Mouse (Mus musculus) stomach, postnatal 0 days (tissue): ENCODE results near the gene Dph1. TPM values are rescaled to one million over a fixed set of nuclear protein-coding genes. Genes with fewer than 3 reads are reported as not detected.

Source experiments
- ATAC-seq: fragments of 200-750 bp; cut with Nextera tagmentation; 2 replicates; pipeline ENCODE4 v1.8.0; 2017; ENCODE audit not compliant: low FRiP score, low TSS enrichment
- DNase-seq: peaks from one replicate; pipeline ENCODE4 v3.0.0-alpha.2; 2016; ENCODE audit warnings: low spot score
- H3K27ac ChIP-seq: fragments of 300-500 bp; sonication (generic); replicated peaks from 2 replicates; pipeline ENCODE4 v1.5.1; 2014; ENCODE audit warnings: mild to moderate bottlenecking, control low read depth
- H3K27me3 ChIP-seq: fragments of 300-500 bp; sonication (generic); 2 replicates; pipeline ENCODE4 v1.6.1; 2014; ENCODE audit warnings: low read length; ENCODE audit not compliant: control insufficient read depth, insufficient read depth
- H3K36me3 ChIP-seq: fragments of 300-500 bp; sonication (generic); 2 replicates; pipeline ENCODE4 v1.6.1; 2014; ENCODE audit warnings: low read length, mixed read lengths; ENCODE audit not compliant: control insufficient read depth, insufficient read depth
- H3K4me1 ChIP-seq: fragments of 300-500 bp; sonication (generic); replicated peaks from 2 replicates; pipeline ENCODE4 v1.6.1; 2014; ENCODE audit warnings: antibody characterized with exemption; ENCODE audit not compliant: control insufficient read depth, insufficient read depth
- H3K4me2 ChIP-seq: fragments of 300-500 bp; sonication (generic); replicated peaks from 2 replicates; pipeline ENCODE4 v1.6.1; 2014; ENCODE audit warnings: low read depth, mild to moderate bottlenecking, control low read depth, moderate library complexity
- H3K4me3 ChIP-seq: fragments of 300-500 bp; sonication (generic); 2 replicates; pipeline ENCODE4 v1.5.1; 2014; ENCODE audit warnings: low read depth, low read length, control low read depth
- H3K9ac ChIP-seq: fragments of 300-500 bp; sonication (generic); 2 replicates; pipeline ENCODE4 v1.6.1; 2014; ENCODE audit warnings: mild to moderate bottlenecking, low read length, control low read depth, mixed read lengths
- H3K9me3 ChIP-seq: fragments of 300-500 bp; sonication (generic); 2 replicates; pipeline ENCODE4 v1.6.1; 2016; ENCODE audit warnings: low read length; ENCODE audit not compliant: control insufficient read depth
- CTCF ChIP-seq: IDR thresholded peaks from 2 replicates; pipeline ENCODE4 v1.5.1; 2016; ENCODE audit warnings: antibody characterized with exemption, low read depth, mild to moderate bottlenecking, moderate library complexity
- EP300 ChIP-seq: optimal IDR thresholded peaks from 2 replicates; pipeline ENCODE3; 2016; ENCODE audit warnings: antibody characterized with exemption
- WGBS: fragments of 180-500 bp; shearing (Covaris S2); extraction: QIAGEN DNeasy Blood & Tissue Kit; methylation state at CpG from one replicate; pipeline ENCODE4 v1.1.7; 2014; 5-methylcytosine and 5-hydroxymethylcytosine counted together
- polyA plus RNA-seq: library from polyadenylated mRNA; unstranded; fragments of >200 nt; fragmentation: Nextera tagmentation; extraction: Ambion mirVana; gene quantifications from 2 replicates; pipeline ENCODE4 v1.2.1, GENCODE M21; 2015

Dph1 gene
- polyA plus RNA-seq, 1 experiment from 2014 or later = 15.2 TPM

DNA sequence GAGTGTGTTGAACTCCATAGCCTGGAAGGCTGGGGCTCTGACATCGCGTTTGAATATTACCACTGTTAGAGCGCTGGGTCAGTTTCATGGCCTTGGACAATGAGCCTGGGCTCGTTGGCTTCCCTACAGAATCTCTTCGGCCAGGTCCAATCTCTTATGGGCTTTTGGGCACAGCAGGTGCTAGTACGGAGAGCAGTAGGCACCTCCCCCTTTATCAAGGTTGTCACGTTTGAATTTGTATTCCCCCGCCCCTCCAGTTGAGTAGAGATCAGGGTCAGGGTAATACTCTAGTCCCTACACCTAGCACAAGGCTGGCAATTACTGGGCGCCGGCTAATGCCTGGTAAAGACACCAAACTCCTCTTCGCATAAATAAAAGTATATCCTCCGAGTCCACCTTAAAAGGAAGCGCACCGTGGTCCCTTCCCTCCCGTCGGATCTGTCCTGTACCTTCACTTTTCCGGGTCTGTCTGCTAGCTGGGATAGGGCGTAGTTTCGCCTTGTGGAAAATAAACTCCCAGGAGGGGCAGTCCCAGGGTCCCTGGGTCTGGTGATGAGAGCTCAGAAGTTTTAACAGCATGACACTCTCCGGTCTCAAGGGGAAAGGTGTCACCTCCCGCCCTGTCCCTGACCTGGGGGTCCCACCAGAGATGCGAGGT is 1.2 kb downstream of the Dph1 start:
- Histone ChIP-seq H3K27me3 (peaks cover 7% of the 10 kb centered on the region; the same call in 1 of the 2 replicates), H3K4me3 (peak overlapping the region; percentile 59), H3K4me2 (peak overlapping the region; percentile 87), H3K9me3 (no peaks in the 10 kb centered on the region), H3K36me3 (no peaks in the 10 kb centered on the region), H3K27ac (peak overlapping the region; percentile 42; the same call in 1 of the 2 replicates), H3K4me1 (peaks cover 7% of the 10 kb centered on the region; the same call in 1 of the 2 replicates), H3K9ac (peak overlapping the region; percentile 56)
- peak; percentile 25 for DNase-seq
- TF ChIP-seq EP300 (no peak), CTCF (no peak)
- ATAC-seq = peak; percentile 17
- under 1% methylated on average over 22 of the region's 22 CpGs for WGBS

DNA sequence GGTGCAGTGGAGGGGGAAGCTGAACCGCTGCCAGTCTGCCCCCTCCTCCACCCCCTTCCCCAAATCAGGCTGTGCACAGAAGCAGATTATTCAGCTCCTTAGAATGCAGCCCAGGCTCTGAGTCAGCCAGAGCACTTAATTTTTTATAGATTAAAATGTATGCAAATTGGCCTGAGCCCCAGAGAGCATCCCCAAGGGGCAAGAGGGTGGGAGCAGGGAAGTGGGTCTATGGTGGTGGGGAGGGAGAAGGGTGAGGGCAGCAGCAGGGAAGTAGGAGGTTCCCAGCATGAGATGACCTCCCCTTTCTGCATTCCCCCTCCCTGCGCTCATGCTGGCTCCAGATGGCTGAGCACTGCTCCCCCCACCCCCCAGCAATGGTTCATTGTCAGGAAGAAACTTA is 6.1 kb downstream of the Dph1 start:
- Histone ChIP-seq H3K4me2 (no peak overlapping the region), H3K9me3 (no peaks in the 10 kb centered on the region), H3K27ac (no peak overlapping the region), H3K4me1 (peaks cover 4% of the 10 kb centered on the region; the same call in 1 of the 2 replicates), H3K36me3 (peaks cover 5% of the 10 kb centered on the region; the same call in 1 of the 2 replicates), H3K9ac (no peak overlapping the region), H3K27me3 (no peaks in the 10 kb centered on the region), H3K4me3 (no peak overlapping the region)
- 73% methylated on average over 2 of the region's 2 CpGs for WGBS
- TF ChIP-seq CTCF = no peak
- no peak for TF ChIP-seq EP300
- DNase-seq = no peak
- no peak for ATAC-seq

DNA sequence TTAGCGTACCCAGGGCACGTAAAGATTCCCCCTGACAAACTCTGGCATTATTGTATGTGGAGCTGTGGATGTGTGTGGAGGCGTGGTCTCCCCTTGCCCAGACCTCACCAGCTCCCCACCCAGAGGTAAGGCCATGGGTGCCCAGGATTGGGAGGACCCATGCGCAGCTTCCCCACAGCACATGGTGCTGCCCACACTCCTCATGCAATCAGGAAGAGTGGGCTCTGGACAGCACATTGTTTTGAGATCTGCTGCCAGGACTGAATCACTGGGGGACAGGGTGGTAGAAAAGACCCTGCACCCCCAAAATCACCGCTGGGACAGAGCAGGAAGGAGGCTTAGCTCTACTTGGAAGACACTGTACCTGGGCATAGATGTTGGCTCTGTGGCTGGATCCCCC is 6.5 kb downstream of the Dph1 start:
- no peak overlapping the region for H3K4me3 ChIP-seq
- H3K9me3 ChIP-seq = no peaks in the 10 kb centered on the region
- H3K4me2 ChIP-seq = no peak overlapping the region
- TF ChIP-seq EP300 = no peak
- TF ChIP-seq CTCF = no peak
- no peak overlapping the region for H3K9ac ChIP-seq
- ATAC-seq = no peak
- no peak for DNase-seq
- peaks cover 2% of the 10 kb centered on the region; the same call in 1 of the 2 replicates for H3K4me1 ChIP-seq
- no peaks in the 10 kb centered on the region for H3K27me3 ChIP-seq
- H3K36me3 ChIP-seq = peaks cover 5% of the 10 kb centered on the region; the same call in 1 of the 2 replicates
- 92% methylated on average over 5 of the region's 5 CpGs for WGBS
- no peak overlapping the region for H3K27ac ChIP-seq

DNA sequence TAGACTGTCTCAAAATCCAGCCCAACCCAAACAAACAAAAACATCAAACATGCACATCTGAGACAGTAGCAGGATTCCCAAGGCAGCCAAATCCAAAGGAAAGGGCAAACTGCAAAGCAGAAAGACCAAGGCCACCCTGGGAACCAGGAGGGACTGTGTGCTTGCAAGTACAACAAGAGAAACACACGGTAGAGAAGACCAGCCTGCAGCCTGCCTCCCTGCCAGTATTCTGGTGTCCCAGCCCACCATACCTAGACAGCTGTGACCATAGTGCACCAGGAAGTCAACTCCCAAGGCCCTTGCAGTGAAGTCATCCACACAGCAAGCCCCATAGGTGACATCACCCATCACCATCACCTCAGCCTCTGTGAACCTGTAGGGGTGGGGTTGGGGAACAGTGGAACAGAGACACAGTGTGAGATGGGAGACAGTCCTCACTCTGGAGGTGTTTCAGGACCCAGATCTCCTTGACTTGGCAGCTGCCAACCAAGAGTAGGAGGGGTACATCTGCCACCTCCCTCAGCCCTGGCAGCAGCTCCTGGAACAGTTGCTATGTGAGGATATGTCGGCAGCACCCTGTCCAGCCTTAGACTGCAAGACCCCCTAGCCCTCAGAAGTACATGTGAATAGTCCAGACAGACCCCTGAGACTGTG is 7.0 kb downstream of the Dph1 start:
- Histone ChIP-seq H3K4me1 (no peaks in the 10 kb centered on the region), H3K36me3 (peaks cover 5% of the 10 kb centered on the region; the same call in 1 of the 2 replicates), H3K27me3 (no peaks in the 10 kb centered on the region), H3K27ac (no peak overlapping the region), H3K9ac (no peak overlapping the region), H3K4me2 (no peak overlapping the region), H3K9me3 (no peaks in the 10 kb centered on the region), H3K4me3 (no peak overlapping the region)
- WGBS = 69% methylated on average over 2 of the region's 2 CpGs
- ATAC-seq (no peak), DNase-seq (no peak)
- TF ChIP-seq EP300 (no peak), CTCF (no peak)

DNA sequence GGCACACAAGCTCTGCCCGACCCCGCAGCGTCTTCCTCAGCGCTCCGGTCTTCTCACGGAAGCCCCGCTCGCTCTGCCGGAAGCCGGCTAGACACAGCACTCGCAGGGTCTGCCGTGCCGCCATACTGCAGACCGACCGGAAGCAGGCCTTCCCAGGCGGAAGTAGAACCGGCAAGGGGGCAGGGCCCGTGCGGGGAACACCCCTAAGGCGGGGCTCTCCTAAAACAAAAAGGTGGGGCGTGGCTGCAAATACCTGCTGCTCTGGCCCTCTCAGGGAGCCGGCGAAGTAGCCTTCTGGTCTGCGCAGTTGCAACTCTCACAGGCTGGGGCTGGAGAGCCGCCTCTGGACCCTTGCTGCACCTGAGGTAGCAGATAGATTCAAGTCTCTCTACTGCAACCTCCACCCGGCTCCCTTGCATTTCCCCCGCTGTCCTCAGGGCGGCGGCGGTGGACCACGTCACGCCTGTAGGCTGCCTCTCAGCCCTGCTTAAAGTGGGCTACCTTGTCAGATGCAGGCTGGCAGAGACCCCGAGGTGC is 12.3 kb downstream of the Dph1 start, which contains the start of gene Ovca2:
TSS of gene Ovca2 (minus strand) at position 164 of the 537 bp plus-strand sequence.
- H3K4me3 ChIP-seq = peak within 1 kb of the TSS; percentile 78
- TF ChIP-seq EP300 = no peak
- TF ChIP-seq CTCF = peak; percentile 92

More for the DNA sequence above, 12.3 kb downstream of the Dph1 start, which contains the start of gene Ovca2:
- Histone ChIP-seq H3K4me2 (peak within 1 kb of the TSS; percentile 91), H3K9me3 (no peaks in the 10 kb centered on the region), H3K4me1 (peaks cover 3% of the 10 kb centered on the region; the same call in 1 of the 2 replicates), H3K27ac (peak within 1 kb of the TSS; percentile 81), H3K36me3 (peaks cover 8% of the 10 kb centered on the region; the same call in 1 of the 2 replicates), H3K27me3 (no peaks in the 10 kb centered on the region), H3K9ac (peak within 1 kb of the TSS; percentile 84)
- DNase-seq (peak; percentile 94), ATAC-seq (peak; percentile 94)
- under 1% methylated on average over 32 of the region's 33 CpGs for WGBS
